Comparison of ENCODE assay signal across 9 mouse cellular contexts in the genomic region with DNA sequence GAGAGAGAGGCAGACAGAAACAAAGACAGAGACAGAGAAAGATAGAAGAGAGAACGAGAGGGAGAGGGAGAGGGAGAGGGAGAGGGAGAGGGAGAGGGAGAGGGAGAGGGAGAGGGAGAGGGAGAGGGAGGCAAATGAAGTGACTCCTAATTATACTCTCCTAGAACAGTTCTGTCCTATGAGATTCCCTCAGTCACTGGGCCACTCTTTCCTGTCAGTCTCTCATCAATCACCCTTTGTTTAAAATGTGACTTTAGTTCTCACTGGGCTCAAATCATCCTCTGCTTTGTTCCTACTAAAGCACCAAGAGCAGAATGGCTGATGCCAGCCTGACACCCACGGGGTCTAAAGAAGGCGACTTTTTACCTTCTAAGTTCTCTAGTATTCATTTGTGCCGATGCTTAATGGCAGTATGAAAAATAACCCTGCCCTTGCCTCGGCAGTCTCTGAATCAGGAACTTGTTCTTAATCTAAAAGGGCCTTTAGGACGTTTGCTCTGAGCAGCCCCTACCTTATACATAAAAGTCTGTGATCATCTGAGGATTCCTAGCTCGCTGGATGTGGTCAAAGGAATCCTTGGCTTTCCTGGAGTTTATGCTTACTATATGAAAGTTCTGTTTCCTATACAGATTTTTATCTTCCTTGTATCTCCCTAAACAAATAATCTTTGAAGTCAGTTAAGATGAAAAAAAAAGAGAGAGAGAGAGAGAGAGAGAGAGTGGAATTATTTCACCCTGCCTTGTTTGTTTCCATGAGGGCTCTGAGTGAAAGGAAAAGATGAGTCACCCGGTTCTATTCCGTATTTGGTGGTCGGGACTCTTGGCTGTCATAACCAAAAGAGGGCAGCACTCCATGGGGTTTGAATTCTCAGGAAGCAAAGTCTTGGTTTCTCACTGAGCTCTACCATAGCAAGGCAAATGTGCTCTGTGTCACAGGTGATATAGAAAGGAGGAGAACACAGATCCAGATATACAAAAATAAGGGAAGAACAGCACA. TPM values are rescaled to one million over a fixed set of nuclear protein-coding genes. Genes with fewer than 3 reads are reported as not detected.
DNase-seq lines count a peak whose midpoint lies in the region; ATAC-seq and TF ChIP-seq lines count a peak whose summit lies in the region.
"Had no signal": no experiment of that assay in that cellular context is flagged by ENCODE, and none has a peak within 500 bp of the region (broad histone marks: within the 10 kb centered on the region; RNA-seq: fewer than 3 reads in every experiment).

No protein-coding gene starts in this region.

- H3K4me2 ChIP-seq in neural tube, embryonic 11.5 days (ENCODE audit: low read depth): no peak overlapping the region
- H3K4me2 ChIP-seq in intestine, embryonic 16.5 days (ENCODE audit: low read depth, low read length): no peak overlapping the region
- no peak overlapping the region for H3K4me2 ChIP-seq in midbrain, embryonic 13.5 days (replicated peaks)
- no peak overlapping the region for H3K4me2 ChIP-seq in stomach, embryonic 16.5 days (ENCODE audit: low read depth, low read length)
- H3K4me2 ChIP-seq: liver, embryonic 15.5 days had no signal

- peak; percentile 33 for DNase-seq in neural tube, embryonic 11.5 days (ENCODE audit: low spot score)
- no peak for DNase-seq in neural tube, embryonic 10.5 days (ENCODE audit: extremely low spot score, low spot score)
- peak; percentile 61 for DNase-seq in embryo, embryonic 10 days (ENCODE audit: low spot score)
- peak; percentile 52 to 74 for DNase-seq in heart, adult 2 months
- DNase-seq in left cerebral cortex, postnatal 14 days (ENCODE audit: low spot score in 2 of 2): peak; percentile 73 to 79

- H3K4me3 ChIP-seq in neural tube, embryonic 11.5 days (ENCODE audit: low read depth, low read length): no peak overlapping the region
- H3K4me3 ChIP-seq in heart, adult 2 months: no peak overlapping the region
- no peak overlapping the region for H3K4me3 ChIP-seq in intestine, embryonic 16.5 days (ENCODE audit: low read length)
- no peak overlapping the region for H3K4me3 ChIP-seq in midbrain, embryonic 13.5 days (replicated peaks)
- no peak overlapping the region for H3K4me3 ChIP-seq in stomach, embryonic 16.5 days (replicated peaks; ENCODE audit: low read length)
- H3K4me3 ChIP-seq: liver, embryonic 15.5 days had no signal

- H3K36me3 ChIP-seq in neural tube, embryonic 11.5 days (ENCODE audit: control insufficient read depth, insufficient read depth, low read length): no peaks in the 10 kb centered on the region
- H3K36me3 ChIP-seq in heart, adult 2 months (ENCODE audit: control insufficient read depth, insufficient read depth, low read length): peaks cover 20% of the 10 kb centered on the region
- H3K36me3 ChIP-seq in intestine, embryonic 16.5 days (ENCODE audit: control insufficient read depth, insufficient read depth, low read length): no peaks in the 10 kb centered on the region
- H3K36me3 ChIP-seq in midbrain, embryonic 13.5 days: no peaks in the 10 kb centered on the region
- no peaks in the 10 kb centered on the region for H3K36me3 ChIP-seq in stomach, embryonic 16.5 days (ENCODE audit: control insufficient read depth, insufficient read depth, low read length)
- H3K36me3 ChIP-seq: liver, embryonic 15.5 days had no signal

- intact Hi-C loops in heart, adult 2 months (cut with DNase I): loop anchor here (2.0 to 5.0 kb wide), 5 partner anchors 160 to 515 kb away; no protein-coding TSS in a partner anchor
- intact Hi-C loops in left cerebral cortex, postnatal 14 days (cut with DNase I): loop anchor here (5.0 to 10.0 kb wide), 3 partner anchors 230 to 503 kb away; a partner anchor contains a TSS

- peak; percentile 77 for ATAC-seq in neural tube, embryonic 11.5 days (ENCODE audit: insufficient read depth, low FRiP score, low TSS enrichment)
- ATAC-seq in intestine, embryonic 16.5 days: peak; percentile 79
- 0 out of 2 replicates have a peak, but pooled peaks have one; percentile 60 for ATAC-seq in midbrain, embryonic 13.5 days
- ATAC-seq in stomach, embryonic 16.5 days (ENCODE audit: insufficient read depth, low FRiP score): peak; percentile 84; the same call in 1 of the 2 replicates

- peak; percentile 79 for TF ChIP-seq CTCF in heart, adult 2 months (IDR thresholded peaks at IDR 0.05)

- H3K9me3 ChIP-seq in neural tube, embryonic 11.5 days (ENCODE audit: control insufficient read depth, low read length): no peaks in the 10 kb centered on the region
- H3K9me3 ChIP-seq in intestine, embryonic 16.5 days (ENCODE audit: control insufficient read depth, low read length): no peaks in the 10 kb centered on the region
- no peaks in the 10 kb centered on the region for H3K9me3 ChIP-seq in midbrain, embryonic 13.5 days
- no peaks in the 10 kb centered on the region for H3K9me3 ChIP-seq in stomach, embryonic 16.5 days (replicated peaks; ENCODE audit: control insufficient read depth, low read length)
- H3K9me3 ChIP-seq: liver, embryonic 15.5 days had no signal

- H3K27me3 ChIP-seq in neural tube, embryonic 11.5 days (ENCODE audit: control insufficient read depth, insufficient read depth, low read length): no peaks in the 10 kb centered on the region
- H3K27me3 ChIP-seq in heart, adult 2 months (ENCODE audit: control insufficient read depth, insufficient read depth, low read length): no peaks in the 10 kb centered on the region
- no peaks in the 10 kb centered on the region for H3K27me3 ChIP-seq in intestine, embryonic 16.5 days (replicated peaks; ENCODE audit: control insufficient read depth, insufficient read depth, low read length)
- no peaks in the 10 kb centered on the region for H3K27me3 ChIP-seq in midbrain, embryonic 13.5 days
- no peaks in the 10 kb centered on the region for H3K27me3 ChIP-seq in stomach, embryonic 16.5 days (ENCODE audit: control insufficient read depth, insufficient read depth, low read length)
- H3K27me3 ChIP-seq: liver, embryonic 15.5 days had no signal

- 0 out of 2 replicates have a peak, but pooled peaks have one; percentile 32 for TF ChIP-seq POLR2A in heart, adult 2 months (IDR thresholded peaks at IDR 0.05; ENCODE audit: insufficient read depth, low read depth, low read length)

- no peaks in the 10 kb centered on the region for H3K79me2 ChIP-seq in heart, adult 2 months (replicated peaks; ENCODE audit: control insufficient read depth, insufficient read depth, low read length)

- 0 out of 2 replicates have a peak, but pooled peaks have one; percentile 28 for TF ChIP-seq EP300 in heart, adult 2 months (IDR thresholded peaks at IDR 0.05; ENCODE audit: insufficient read depth, low read depth, low read length)

- no peaks in the 10 kb centered on the region for H3K4me1 ChIP-seq in neural tube, embryonic 11.5 days (ENCODE audit: control insufficient read depth, insufficient read depth, low read length)
- H3K4me1 ChIP-seq in heart, adult 2 months (ENCODE audit: control insufficient read depth, insufficient read depth, low read length): peaks cover 9% of the 10 kb centered on the region
- H3K4me1 ChIP-seq in intestine, embryonic 16.5 days (ENCODE audit: control insufficient read depth, insufficient read depth, low read length): no peaks in the 10 kb centered on the region
- peaks cover 3% of the 10 kb centered on the region; the same call in 1 of the 2 replicates for H3K4me1 ChIP-seq in midbrain, embryonic 13.5 days (replicated peaks)
- peaks cover 13% of the 10 kb centered on the region; the same call in 1 of the 2 replicates for H3K4me1 ChIP-seq in stomach, embryonic 16.5 days (ENCODE audit: control insufficient read depth, insufficient read depth, low read length)
- H3K4me1 ChIP-seq: liver, embryonic 15.5 days had no signal

- no peak overlapping the region for H3K9ac ChIP-seq in neural tube, embryonic 11.5 days (ENCODE audit: low read length)
- no peak overlapping the region for H3K9ac ChIP-seq in heart, adult 2 months (ENCODE audit: low read depth, low read length)
- no peak overlapping the region for H3K9ac ChIP-seq in intestine, embryonic 16.5 days (ENCODE audit: low read depth, low read length)
- H3K9ac ChIP-seq in midbrain, embryonic 13.5 days (replicated peaks): no peak overlapping the region
- no peak overlapping the region for H3K9ac ChIP-seq in stomach, embryonic 16.5 days (ENCODE audit: low read length)
- H3K9ac ChIP-seq: liver, embryonic 15.5 days had no signal

- WGBS in neural tube, embryonic 11.5 days: 22% methylated on average over 10 of the region's 10 CpGs
- 17% methylated on average over 10 of the region's 10 CpGs for WGBS in heart, adult 2 months
- 22% methylated on average over 10 of the region's 10 CpGs for WGBS in intestine, embryonic 16.5 days
- WGBS in midbrain, embryonic 13.5 days: 41% methylated on average over 10 of the region's 10 CpGs
- WGBS in stomach, embryonic 16.5 days: 14% methylated on average over 9 of the region's 10 CpGs

- no peak overlapping the region for H3K27ac ChIP-seq in neural tube, embryonic 11.5 days (ENCODE audit: low read depth, low read length)
- peak overlapping the region; percentile 89 for H3K27ac ChIP-seq in heart, adult 2 months
- H3K27ac ChIP-seq in intestine, embryonic 16.5 days (ENCODE audit: low read length): peak overlapping the region; percentile 70
- no peak overlapping the region; the same call in 1 of the 2 replicates for H3K27ac ChIP-seq in midbrain, embryonic 13.5 days
- peak overlapping the region; percentile 83 for H3K27ac ChIP-seq in stomach, embryonic 16.5 days (ENCODE audit: low read length)
- H3K27ac ChIP-seq: liver, embryonic 15.5 days had no signal

RNA-seq across cellular contexts. Expression of a gene that starts 20.2 kb away (rescaled TPM):
- not detected in 2 replicates for polyA plus RNA-seq in neural tube, embryonic 11.5 days (2014; fragmentation: Nextera tagmentation; extraction: Ambion mirVana)
- under 1 TPM in 1 of 2 experiments, not detected in 1; 0.07 TPM for total RNA-seq in heart, adult 2 months (2021)
- 0.02 and 0.09 TPM in 2 replicates for polyA plus RNA-seq in heart, adult 2 months (2012; rRNA removed)
- 0.02 TPM in 2 replicates for polyA plus RNA-seq in intestine, embryonic 16.5 days (2015; fragmentation: Nextera tagmentation; extraction: Ambion mirVana)
- total RNA-seq in left cerebral cortex, postnatal 14 days (2021): under 1 TPM; 0.31 to 0.36 TPM
- polyA plus RNA-seq in midbrain, embryonic 13.5 days (2015; fragmentation: Nextera tagmentation; extraction: Ambion mirVana): 0.03 TPM in 2 replicates
- 0.04 and 0.18 TPM in 2 replicates for polyA plus RNA-seq in stomach, embryonic 16.5 days (2015; fragmentation: Nextera tagmentation; extraction: Ambion mirVana)

Comparison
In these comparisons a context has a peak if more than half of its experiments do, and no peak if none do; other contexts are left out.
1. H3K27ac ChIP-seq: peak in heart, adult 2 months (single experiment), intestine, embryonic 16.5 days (single experiment) and stomach, embryonic 16.5 days (single experiment); none in neural tube, embryonic 11.5 days (single experiment) and midbrain, embryonic 13.5 days (single experiment).
2. Peak in every context shown above with its lines, with median percentiles within 50 percentile points of each other: ATAC-seq.